Mouse (Mus musculus): ENCODE results near the gene Gm45062.

DNA sequence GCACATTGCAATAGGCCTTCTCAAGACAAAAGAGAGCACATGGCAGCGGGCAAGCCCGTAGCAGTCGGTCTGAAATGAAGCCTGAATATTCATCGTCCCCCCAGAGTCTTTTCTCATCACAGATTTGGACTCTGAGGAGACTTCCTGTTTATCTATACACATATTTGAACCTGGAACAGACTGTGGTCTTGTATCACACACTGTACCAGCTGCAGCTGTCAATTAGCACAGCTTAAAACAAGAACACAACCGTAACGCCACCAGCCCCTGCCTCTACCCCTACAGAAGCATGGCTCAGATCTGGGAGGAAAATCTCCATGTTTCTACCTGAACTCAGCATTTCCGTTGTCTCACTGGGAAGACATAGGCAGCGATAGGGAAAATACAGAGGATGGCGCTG lies 173.9 kb downstream of the Gm45062 start:
- no peak for TF ChIP-seq CTCF (IDR thresholded peaks at IDR 0.05; ENCODE audit: borderline replicate concordance, insufficient read depth, low read length)
- TF ChIP-seq POLR2A (IDR thresholded peaks at IDR 0.05; ENCODE audit: low read depth, low read length), result no peak

Measured in embryonic fibroblast, embryonic 13.5 days (primary cell).